Mouse (Mus musculus) layer of hippocampus, adult 11-12 months (tissue): ENCODE data around the gene H2-DMb1.

Experiments used
- DNase-seq: peaks from one replicate; pipeline ENCODE4 v3.0.0; 2022; ENCODE audit warnings: low spot score

H2-DMb1 gene

DNA sequence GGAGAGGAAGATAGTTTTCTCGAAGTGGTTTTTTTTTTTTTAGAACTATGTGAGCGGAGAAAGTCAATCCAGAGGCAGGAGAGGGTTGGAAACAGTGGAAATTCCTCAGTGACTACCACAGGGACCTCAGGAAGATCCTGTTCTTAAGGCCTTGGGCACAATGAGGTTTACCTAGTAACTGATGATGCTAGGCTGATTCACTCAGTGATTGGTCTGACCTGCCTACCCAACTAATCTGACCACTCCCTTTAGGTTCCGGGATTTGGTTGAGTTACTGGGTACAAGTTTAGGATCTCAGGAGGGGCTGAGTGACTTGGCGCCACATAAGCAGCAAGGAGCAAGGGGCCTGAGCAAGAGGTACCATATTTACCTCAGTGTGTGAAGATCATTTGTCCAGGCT lies at the start of gene H2-DMb1:
TSS of gene H2-DMb1 (plus strand) at position 150 of the 400 bp plus-strand sequence.
- DNase-seq: peak; percentile 78

DNA sequence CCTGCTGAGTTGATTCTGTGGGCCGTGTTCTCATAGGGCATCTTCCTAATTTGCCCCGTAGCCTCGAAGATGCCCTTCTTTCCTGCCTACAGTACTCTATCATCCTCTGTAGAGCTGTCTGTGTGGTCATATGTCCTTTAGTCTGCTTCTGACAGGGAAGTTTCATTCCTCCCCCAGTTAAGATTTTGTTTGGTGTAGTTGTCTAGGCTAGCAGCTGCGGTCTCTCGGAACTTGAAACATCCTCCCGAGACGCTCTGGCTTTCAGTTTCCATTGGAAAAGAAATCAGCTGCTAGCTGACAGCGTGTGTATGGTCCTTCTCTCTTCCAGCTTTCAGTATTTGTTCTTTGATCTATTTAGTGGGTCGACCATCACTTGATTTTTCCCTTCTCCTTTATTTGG lies 48.1 kb upstream of the H2-DMb1 start:
- no peak for DNase-seq

DNA sequence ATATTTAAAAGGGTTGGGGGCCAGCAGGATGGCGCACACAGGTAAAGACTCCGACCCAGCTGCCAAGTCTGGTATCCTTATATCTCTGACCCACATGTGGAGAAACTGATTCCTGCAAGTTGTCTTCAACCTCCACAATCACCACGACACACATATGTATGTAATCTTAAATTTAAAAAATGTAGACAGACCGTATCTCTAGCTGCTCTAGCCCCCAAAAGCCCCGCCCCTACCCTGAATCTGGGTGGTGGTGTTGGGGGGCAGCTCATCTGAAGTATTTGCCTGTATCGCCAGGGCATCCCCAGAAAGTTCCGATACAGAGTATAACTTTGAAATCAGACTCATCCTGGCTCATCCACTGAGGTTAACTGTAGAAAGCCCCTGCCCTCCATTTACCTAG lies 46.3 kb upstream of the H2-DMb1 start:
- no peak for DNase-seq

- DNase-seq: no peak
These were observed 45.6 kb upstream of the H2-DMb1 start for GRCm38 (mm10) chr17:34107109-34107867.

GRCm38 (mm10) chr17:34108460-34108859 lies 44.4 kb upstream of the H2-DMb1 start:
- no peak for DNase-seq

DNA sequence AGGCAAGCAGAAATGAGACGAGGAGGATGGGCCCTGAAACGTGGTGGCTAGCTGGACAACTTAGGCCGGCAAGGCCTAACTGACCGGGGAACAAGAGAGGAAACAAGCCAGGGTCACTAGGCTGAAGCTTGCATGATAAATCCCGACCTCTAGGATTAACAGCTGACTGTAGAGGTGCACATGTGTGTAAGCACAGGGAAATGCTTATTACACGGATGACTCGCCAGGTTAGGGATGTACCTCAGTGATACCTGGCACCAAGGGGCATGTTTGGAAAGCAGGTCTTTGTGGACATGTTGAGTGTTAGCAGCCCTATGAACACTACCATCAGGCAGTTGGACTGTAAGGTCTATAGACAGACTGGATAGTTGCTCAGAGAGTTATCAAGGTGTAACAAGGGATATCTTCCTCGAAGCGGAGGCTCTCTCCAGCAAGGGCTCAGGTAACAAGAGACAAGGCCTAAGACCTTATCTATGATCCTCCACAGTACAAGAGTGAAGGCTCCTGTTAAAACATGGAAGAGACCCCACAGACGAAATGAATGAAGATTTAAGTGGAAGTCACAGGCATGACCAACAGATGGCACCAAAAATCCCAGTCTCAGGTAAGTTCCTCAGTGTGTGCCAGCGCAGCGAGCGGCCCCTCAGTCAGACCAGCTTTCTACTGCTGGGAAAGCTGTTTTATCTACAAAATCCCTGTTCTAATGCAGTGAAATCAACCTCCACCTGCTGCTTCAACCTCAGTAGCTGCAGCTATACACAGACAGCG lies 43.6 kb upstream of the H2-DMb1 start:
- DNase-seq: no peak

GRCm38 (mm10) chr17:34109806-34110195 lies 43.1 kb upstream of the H2-DMb1 start:
- no peak for DNase-seq

DNA sequence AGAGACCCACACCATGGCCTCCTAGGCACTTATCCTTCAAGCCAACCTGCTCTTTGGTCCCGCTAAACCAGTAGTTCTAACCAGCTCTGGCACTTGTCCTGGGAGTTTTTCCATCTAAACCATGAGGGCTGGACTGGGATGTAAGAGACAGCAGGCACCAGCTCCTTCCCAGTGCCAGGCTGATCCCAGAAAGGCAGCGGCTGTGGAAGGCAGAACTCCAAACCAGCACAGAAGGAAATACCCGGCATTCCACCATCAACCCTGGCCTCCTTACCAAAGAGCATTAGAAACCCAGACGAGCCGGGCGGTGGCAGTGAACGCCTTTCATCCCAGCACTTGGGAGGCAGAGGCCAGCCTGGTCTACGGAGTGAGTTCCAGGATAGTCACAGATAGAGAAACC lies 42.6 kb upstream of the H2-DMb1 start:
- no peak for DNase-seq

- no peak for DNase-seq
These were observed 38.8 kb upstream of the H2-DMb1 start for GRCm38 (mm10) chr17:34114114-34114513.

DNA sequence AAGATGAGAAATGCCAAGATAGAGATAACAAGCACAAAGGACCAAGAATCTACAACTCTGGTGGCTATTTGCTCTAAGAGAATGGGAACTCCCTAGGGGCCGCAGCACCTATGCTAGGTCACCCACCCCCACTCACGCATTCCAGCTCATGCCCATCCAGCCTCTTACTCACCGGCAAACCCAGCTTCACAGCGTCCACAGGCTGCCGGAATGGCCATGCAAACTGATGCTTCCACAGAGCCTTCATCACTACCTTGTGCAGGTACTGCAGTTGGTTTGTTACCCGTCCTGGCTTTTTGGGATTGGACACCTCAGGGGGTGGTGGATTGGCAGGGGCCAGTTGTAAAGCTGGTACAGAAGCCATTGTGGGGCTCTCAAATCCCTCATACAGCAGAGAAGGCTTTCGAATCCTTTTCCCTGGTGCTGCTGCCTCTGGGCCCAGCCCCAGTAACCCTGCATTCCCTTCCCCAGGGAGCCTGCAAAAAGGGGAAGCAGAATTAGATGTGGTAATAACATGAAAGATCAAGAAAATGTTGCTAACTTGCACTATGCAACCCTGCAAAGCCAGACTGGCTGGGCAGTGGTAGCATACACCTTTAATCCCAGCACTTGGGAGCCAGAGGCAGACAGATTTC lies 36.0 kb upstream of the H2-DMb1 start:
- no peak for DNase-seq

DNA sequence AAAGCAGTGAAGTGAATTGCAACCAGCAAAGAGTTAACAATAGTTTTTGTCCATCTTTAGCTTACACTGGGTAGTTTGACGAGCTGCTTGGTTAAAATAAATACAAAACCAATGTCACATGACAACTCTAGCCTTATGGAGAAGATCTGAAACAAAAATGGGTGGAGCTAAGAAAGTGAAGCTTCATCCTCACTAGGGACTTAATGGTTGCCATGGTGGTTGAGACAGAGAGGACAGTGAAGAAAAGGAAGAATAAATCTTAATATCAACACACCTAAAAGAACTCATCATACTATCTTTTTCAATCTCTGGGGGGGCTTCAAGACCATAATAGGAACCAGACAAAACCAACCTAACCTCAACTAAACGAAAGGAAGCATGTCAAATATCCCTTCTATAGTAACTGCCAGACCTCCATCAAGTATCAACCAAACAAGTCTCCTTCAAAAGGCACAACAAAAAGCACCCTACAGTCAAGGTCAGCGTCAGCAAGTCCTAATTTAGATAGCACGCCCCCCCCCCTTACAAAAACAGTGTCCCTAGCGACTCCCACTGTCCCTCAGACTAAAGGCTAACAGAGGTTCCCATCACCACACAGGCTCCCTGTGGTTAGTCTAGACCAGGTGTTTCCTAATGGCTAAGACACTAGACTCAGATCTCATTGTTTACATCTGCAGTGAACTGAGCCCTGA lies 35.3 kb upstream of the H2-DMb1 start:
- no peak for DNase-seq

GRCm38 (mm10) chr17:34118113-34118872 lies 34.6 kb upstream of the H2-DMb1 start:
- DNase-seq: no peak

- no peak for DNase-seq
These were observed 34.0 kb upstream of the H2-DMb1 start for GRCm38 (mm10) chr17:34118873-34119248.

- peak; percentile 99 for DNase-seq
These were observed 33.4 kb upstream of the H2-DMb1 start, which contains the start of gene H2-DMa for GRCm38 (mm10) chr17:34119249-34120179. Gene H2-DMa, plus strand, starts transcription at chr17:34119541.

DNA sequence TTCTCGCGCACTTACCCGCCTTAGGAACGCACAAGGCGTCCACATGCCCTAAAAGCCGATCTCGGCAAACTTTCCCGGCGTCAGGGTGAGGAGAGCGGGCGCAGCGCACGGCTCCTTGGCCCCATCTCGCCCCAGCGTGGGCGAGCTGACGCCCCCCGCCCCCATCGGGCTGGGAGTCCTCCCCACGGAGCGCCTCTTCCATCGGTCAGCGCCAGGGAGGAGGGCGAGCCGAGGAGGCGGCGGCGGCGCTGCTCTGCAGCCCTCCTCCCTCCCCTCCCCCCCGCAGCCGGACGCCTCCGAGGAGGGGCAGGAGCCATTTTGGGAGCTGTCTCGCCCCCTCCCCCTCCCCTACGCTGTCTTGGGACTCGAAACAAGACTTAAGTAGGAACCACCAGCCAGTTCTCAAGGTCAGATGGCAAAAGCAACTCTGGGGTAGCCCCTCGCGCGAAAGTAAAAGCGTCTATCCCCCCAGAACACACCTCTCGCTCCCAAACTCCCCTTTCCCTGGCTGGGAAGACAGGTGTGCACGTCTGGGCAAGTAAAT lies 32.6 kb upstream of the H2-DMb1 start:
- peak; percentile 90 for DNase-seq

DNA sequence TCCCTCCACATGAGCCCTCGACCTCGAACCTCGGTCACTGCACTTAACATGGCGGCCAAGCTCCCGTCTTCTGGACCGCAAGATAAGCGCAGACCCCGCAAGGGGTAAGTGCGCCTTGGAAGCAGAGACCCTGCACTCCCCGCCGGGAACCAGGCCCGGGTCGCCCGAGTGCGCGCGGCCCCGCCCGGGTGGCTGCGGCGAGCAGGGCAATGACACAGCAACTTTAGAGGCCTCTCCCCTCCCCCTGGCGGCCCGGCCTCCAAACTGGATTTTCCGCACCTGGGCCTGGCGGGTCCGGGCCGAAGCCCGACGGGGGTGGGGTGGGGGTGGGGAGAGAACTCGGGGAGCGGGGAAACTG lies 32.1 kb upstream of the H2-DMb1 start:
- DNase-seq: peak; percentile 84

GRCm38 (mm10) chr17:34121172-34121878 lies 31.5 kb upstream of the H2-DMb1 start:
- DNase-seq: peak; percentile 91

- no peak for DNase-seq
These were observed 31.0 kb upstream of the H2-DMb1 start for GRCm38 (mm10) chr17:34121879-34122187.

GRCm38 (mm10) chr17:34122188-34122984 lies 30.5 kb upstream of the H2-DMb1 start, which contains the start of gene Brd2:
Gene Brd2, minus strand, starts transcription at chr17:34122634.
- peak; percentile 95 for DNase-seq
